Mouse (Mus musculus) urinary bladder, postnatal 25 days (tissue): Measurements from ENCODE around the gene Ostf1.
A peak's percentile ranks its signal among the peaks of the same experiment; 100 is the strongest.

Experiments used
- DNase-seq: peaks from one replicate; pipeline ENCODE4 v3.0.0; 2022; ENCODE audit warnings: low spot score

The Ostf1 gene

GRCm38 (mm10) chr19:18631644-18632219, at the start of gene Ostf1, which contains the start of gene Nmrk1:
TSS of gene Ostf1 (minus strand) at chr19:18631823.
TSS of gene Nmrk1 (plus strand) at chr19:18631950.
- DNase-seq: peak; percentile 99

- DNase-seq: no peak
Measured at GRCm38 (mm10) chr19:18673116-18673515, 41.5 kb upstream of the Ostf1 start.

- DNase-seq: no peak
Measured at GRCm38 (mm10) chr19:18672498-18672897, 40.9 kb upstream of the Ostf1 start.

DNA sequence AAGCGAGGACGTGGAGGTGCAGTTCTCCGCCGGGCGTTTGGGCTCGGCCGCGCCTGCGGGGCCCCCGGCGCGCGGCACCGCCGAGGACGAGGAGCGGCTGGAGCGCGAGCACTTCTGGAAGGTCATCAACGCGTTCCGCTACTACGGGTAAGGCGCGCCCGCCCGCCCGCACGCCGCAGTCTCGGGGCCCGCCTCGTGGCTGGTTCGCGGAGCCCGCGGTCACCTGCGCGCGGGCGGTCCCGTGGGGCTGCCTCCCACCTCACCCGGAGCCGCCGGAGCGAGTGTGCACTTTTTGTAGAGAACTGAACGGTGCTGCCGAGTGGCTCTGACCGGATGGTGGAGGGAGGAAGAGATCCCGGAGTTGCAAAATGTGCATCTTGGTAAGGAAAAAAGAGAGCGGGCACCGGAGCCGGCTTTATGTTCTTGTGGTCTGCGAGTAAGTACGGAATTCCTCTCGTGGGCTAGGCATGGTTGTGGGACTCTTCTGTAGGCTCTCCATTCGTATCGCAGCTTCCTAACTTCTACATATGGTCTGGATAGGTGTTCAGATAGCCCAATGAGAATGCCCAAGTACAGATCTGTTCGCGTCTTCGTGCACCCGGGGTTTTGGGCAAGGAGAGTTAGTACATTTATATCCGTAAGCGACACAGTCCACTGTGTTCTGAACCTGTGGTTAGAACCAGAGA, 39.6 kb upstream of the Ostf1 start:
- peak; percentile 45 for DNase-seq

DNA sequence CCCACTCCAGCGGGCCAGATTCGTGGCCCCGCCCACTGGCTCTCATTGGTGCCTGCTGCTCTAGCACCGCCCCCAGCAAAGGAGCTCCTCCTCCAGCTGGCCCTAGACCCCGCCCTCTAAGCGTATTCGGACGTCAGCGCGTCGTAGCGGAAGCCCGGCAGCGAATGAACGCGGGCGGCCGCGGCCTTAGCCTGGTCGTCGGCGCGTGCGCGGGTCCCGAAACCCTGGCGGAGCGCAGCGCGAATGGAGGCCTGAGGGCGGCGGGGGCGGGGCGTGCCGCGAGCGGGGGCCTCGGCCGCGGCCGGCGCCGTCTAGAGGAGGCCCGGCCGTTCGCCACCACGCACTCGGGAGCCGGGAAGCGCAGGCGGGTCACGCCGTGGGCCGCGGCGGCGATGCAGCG, 39.0 kb upstream of the Ostf1 start, which contains the start of gene Carnmt1:
TSS of gene Carnmt1 (plus strand) at position 157 of the 400 bp plus-strand sequence.
- DNase-seq: peak; percentile 97

DNA sequence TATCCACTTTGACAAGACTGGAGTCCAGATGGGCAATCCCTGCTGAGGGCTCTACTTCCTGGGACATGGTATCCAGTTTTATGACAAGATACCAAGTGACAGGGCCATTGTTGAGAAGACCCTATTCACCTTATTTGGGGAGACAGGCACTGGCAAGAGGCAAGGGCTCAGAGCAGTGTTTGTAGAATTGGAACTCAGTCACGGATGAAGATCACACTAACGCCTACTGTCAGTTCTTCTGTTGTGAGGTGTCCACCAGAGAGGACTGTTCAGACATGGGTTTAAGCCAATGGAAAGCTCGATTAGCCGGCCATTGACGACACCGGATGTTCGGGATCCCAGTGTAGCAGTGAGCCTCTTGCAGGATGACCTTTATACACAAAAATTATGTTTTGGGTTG, 37.9 kb upstream of the Ostf1 start:
- DNase-seq: no peak

DNA sequence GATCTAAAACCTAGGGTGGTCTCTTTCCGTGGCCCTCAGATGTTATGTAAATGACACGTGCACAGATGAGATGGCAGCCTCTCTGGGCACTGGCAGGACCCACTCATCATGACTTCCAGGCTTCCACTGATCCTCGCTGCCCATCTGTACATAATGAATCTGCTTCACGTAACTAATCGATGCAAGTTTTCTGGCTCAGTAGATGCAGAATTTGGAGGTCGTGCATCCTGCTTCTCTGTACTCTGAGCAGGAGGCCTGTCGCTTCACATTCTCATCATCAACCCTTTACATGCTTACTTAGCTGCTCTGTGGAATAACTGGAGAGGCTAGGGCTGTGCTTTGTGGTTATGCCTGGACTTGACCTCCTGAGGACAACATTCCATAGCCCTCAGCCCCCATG, 35.3 kb upstream of the Ostf1 start:
- DNase-seq: no peak

GRCm38 (mm10) chr19:18663904-18664303, 32.3 kb upstream of the Ostf1 start:
- DNase-seq: no peak

- DNase-seq: no peak
Measured at GRCm38 (mm10) chr19:18661683-18662082, 30.1 kb upstream of the Ostf1 start.

GRCm38 (mm10) chr19:18660466-18660865, 28.8 kb upstream of the Ostf1 start:
- DNase-seq: no peak

GRCm38 (mm10) chr19:18659349-18659748, 27.7 kb upstream of the Ostf1 start:
- DNase-seq: no peak

DNA sequence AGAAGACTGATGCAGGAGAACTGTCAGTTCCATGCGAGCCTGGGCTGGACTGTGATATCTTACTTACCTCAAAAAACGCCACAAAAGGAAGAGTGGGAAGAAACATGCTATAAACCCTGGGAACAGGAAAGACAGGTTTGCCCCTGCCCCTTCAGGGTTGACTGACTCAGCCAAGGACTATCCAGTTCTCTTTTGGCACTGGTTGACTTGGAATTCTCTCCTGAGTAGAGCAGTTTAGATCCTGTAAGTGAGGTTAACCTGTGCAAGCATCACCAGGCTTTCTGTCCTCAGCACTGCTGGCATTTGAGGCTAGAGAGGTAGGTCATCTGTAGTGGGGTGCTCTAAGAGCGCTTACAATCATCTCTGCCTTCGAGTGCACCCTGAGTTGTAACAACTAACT, 26.9 kb upstream of the Ostf1 start:
- no peak for DNase-seq

GRCm38 (mm10) chr19:18655999-18656398, 24.4 kb upstream of the Ostf1 start:
- no peak for DNase-seq

GRCm38 (mm10) chr19:18654984-18655383, 23.4 kb upstream of the Ostf1 start:
- no peak for DNase-seq

DNA sequence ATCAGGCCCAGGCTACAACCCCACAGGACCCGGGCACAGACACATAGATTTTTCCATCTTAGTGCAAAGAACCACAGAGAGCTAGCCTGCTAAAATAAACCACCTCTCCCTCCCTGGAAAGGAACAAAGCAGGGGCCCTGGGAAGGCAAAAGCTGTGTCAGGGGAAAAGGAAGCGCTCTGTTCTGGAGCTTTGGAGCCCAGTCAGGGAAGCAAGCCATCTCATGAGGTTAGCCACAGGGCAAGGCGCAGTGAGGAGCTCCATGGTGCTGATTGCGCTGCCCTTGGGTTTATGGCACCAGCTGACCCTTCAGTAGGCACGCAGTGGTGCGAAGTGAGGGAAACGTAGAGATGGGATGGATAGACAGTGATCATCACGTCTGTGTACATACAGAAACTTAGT, 22.7 kb upstream of the Ostf1 start:
- no peak for DNase-seq

DNA sequence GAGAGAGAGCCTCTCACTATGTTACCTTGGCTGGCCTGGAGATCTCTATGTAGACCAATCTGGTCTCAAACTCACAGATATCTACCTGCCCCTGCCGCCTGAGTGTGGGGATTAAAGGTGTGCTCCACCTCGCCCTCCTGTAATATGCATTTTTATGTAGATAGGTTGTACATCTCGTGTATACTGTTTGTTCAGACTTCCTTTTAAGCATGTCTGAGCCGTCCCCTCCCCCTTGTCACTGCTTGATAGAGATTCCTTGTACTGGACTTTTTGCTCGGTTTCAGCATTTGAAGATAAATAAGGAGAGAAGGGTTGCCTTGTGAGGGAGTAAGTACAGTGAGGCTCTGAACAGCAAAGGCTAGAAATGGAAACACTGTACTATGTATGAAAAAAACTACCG, 21.4 kb upstream of the Ostf1 start:
- no peak for DNase-seq

DNA sequence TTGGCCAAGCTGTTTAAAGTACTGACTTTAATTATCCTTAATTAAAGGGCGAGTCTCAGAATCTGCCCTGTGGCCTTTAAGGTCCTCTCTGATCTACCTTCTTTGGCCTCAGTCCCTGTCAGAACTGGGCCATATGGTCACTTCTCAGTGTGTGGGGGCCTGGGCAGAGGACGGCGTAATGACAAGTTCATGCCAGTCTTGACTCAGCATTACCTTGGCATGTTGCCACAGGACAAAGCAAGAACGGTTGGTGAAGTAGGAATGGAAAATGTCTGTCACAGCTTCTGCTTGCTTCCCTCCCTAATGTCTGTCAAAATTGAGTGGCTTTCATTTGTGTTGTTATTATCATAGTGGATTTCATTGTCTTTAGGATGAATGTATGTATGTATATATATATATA, 21.0 kb upstream of the Ostf1 start:
- DNase-seq: no peak

- DNase-seq: no peak
Measured at GRCm38 (mm10) chr19:18650473-18650872, 18.9 kb upstream of the Ostf1 start.

- no peak for DNase-seq
Measured at GRCm38 (mm10) chr19:18649955-18650354, 18.3 kb upstream of the Ostf1 start.

- no peak for DNase-seq
Measured at GRCm38 (mm10) chr19:18648558-18648945, 16.9 kb upstream of the Ostf1 start.

DNA sequence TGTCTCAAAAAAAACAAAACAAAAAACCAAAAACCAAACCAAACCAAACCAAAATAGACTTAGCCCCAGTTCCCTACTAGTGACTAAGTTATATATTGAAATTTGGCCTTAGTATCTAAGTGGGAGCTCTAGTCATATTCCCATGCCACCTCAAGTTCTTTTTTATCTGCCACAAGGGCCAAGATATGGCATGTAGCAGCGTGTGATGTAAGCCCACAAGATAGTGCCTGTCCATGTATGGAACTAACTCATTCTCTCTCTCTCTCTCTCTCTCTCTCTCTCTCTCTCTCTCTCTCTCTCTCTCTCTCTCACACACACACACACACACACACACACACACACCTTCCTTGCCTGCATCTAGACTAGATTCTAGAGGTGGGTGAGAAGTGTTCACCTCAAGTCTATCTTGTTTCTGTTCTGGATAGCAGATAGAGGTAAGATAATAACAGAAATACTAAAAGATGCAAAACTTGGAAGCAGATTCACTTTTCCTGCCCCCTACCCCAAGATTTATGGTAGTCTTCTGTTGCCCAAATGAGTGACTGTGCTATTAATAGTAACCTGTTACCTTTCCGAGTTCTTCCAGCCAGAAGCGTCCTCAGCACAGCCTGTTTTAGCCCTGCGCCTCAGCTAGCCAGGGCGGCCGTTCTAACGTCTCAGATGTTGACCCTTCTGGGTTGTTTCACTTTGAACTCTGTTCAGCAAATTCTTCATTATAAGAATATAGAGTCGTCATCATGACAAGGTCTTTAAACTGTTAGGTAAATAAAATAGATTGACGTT, 16.3 kb upstream of the Ostf1 start:
- no peak for DNase-seq

DNA sequence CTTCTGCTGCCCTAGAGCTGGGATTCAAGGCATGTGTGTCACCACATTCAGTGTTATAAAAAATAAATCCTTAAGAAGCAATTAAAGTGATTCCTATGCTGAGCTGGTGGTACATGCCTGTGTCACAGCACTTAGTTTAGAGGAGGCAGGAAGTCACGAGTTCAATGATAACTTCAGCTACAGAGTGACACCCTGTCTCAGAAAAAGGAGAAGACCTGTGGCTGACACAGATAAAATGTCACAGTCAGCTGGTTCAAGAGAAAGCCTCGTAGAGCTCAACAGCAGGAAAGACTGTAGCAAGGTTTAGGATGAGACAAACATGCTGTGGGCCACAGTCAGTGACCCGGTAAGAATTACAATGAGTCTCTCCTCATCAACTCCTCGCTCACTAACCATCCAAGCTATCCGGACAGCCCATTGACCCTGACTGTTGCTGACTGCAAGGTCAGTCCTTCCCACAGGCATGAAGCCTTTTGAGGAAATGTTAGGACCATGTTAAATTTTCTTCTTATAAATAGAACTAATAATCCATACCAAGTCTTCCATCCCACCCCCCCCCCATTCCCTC, 15.3 kb upstream of the Ostf1 start:
- DNase-seq: no peak

DNA sequence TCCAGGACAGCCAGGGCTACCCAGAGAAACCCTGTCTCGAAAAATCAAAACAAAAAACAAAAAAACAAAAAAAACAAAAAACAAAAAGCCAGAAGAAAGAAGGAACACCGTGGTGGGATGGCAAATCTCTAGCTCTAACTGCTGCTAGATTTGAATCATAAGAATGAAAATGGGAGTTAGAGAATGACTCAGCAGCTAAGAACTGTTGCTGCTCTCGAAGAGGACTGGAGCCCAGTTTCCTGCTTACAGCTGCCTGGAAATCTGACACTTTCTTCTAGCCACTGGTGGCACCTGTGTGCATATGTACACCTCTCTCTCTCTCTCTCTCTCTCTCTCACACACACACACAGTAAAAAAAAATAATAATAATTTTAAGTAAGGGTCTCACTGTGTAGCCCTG, 14.8 kb upstream of the Ostf1 start:
- DNase-seq: no peak
